In the genomic region with DNA sequence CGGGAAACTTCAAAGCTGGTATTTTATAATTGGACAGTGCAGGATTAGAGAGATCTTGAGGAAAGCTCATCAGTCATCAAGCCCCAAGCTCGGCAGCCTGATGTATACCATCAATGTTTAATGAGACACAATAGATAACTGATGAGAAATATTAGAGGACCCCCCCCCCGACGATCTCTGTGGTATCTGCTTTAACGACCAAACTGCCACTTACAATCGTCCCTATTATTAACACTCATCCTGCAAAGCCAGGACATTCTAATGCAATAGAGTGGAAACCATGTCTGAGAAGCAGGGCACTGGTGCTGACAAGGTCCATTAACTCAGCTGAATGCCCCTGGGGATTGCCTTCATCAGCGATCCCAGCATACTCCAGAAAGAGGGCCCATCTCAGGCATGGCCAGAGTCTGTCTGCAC, we compare ENCODE assay signal across 16 mouse cellular contexts.
DNase-seq lines count a peak whose midpoint lies in the region; ATAC-seq lines count a peak whose summit lies in the region.
"Had no signal": no experiment of that assay in that cellular context is flagged by ENCODE, and none has a peak within 500 bp of the region (broad histone marks: within the 10 kb centered on the region; RNA-seq: fewer than 3 reads in every experiment).

No protein-coding gene starts in this region.

- ATAC-seq in hindbrain, embryonic 11.5 days (ENCODE audit: low FRiP score), result peak; percentile 71
- ATAC-seq in hindbrain, embryonic 14.5 days (ENCODE audit: low FRiP score), result no peak
- peak; percentile 60; the same call in 1 of the 2 replicates for ATAC-seq in midbrain, embryonic 15.5 days (replicated peaks)
- ATAC-seq: intestine, embryonic 16.5 days had no signal

- no peak overlapping the region for H3K9ac ChIP-seq in hindbrain, embryonic 11.5 days (ENCODE audit: low read depth, low read length)
- H3K9ac ChIP-seq in hindbrain, embryonic 14.5 days, result no peak overlapping the region
- no peak overlapping the region for H3K9ac ChIP-seq in midbrain, embryonic 15.5 days
- H3K9ac ChIP-seq: lung, embryonic 14.5 days had no signal

- H3K4me3 ChIP-seq in hindbrain, embryonic 11.5 days (ENCODE audit: low read depth, low read length), result no peak overlapping the region
- no peak overlapping the region for H3K4me3 ChIP-seq in hindbrain, embryonic 14.5 days (replicated peaks; ENCODE audit: low read length)
- no peak overlapping the region for H3K4me3 ChIP-seq in midbrain, embryonic 15.5 days
- H3K4me3 ChIP-seq: layer of hippocampus, adult 2 months; left cerebral cortex, adult 2 months had no signal

- no peaks in the 10 kb centered on the region for H3K9me3 ChIP-seq in hindbrain, embryonic 11.5 days (ENCODE audit: control insufficient read depth, low read length)
- H3K9me3 ChIP-seq in hindbrain, embryonic 14.5 days (ENCODE audit: control insufficient read depth, low read length), result no peaks in the 10 kb centered on the region
- H3K9me3 ChIP-seq in midbrain, embryonic 15.5 days, result no peaks in the 10 kb centered on the region

- peak; percentile 8 for DNase-seq in hindbrain, embryonic 11.5 days (ENCODE audit: low spot score)
- DNase-seq in hindbrain, embryonic 14.5 days (ENCODE audit: low spot score), result no peak
- DNase-seq in Muller cell, postnatal 12 days (ENCODE audit: inconsistent ontology term), result peak; percentile 97
- peak; percentile 12 for DNase-seq in embryo, embryonic 11 days
- no peak for DNase-seq in ovary, postnatal 36 days (ENCODE audit: low spot score)
- DNase-seq in MN1 (ENCODE audit: low spot score), result no peak
- DNase-seq: adrenal gland, postnatal 36 days; gastrocnemius, postnatal 10 days; heart, postnatal 14 days; lung, embryonic 14.5 days; right cerebral cortex, postnatal 14 days had no signal

- H3K27ac ChIP-seq in hindbrain, embryonic 11.5 days (ENCODE audit: low read depth, low read length), result no peak overlapping the region
- no peak overlapping the region for H3K27ac ChIP-seq in hindbrain, embryonic 14.5 days
- H3K27ac ChIP-seq in midbrain, embryonic 15.5 days, result no peak overlapping the region
- H3K27ac ChIP-seq: layer of hippocampus, adult 2 months; left cerebral cortex, adult 2 months had no signal

- 59% methylated on average over 7 of the region's 7 CpGs for WGBS in hindbrain, embryonic 11.5 days
- WGBS in hindbrain, embryonic 14.5 days, result 34% methylated on average over 7 of the region's 7 CpGs
- WGBS in midbrain, embryonic 15.5 days, result 37% methylated on average over 7 of the region's 7 CpGs

- no peaks in the 10 kb centered on the region for H3K36me3 ChIP-seq in hindbrain, embryonic 11.5 days (ENCODE audit: control insufficient read depth, insufficient read depth, low read length)
- no peaks in the 10 kb centered on the region for H3K36me3 ChIP-seq in hindbrain, embryonic 14.5 days (replicated peaks; ENCODE audit: control insufficient read depth, insufficient read depth)
- H3K36me3 ChIP-seq in midbrain, embryonic 15.5 days (replicated peaks), result no peaks in the 10 kb centered on the region
- H3K36me3 ChIP-seq: G1E had no signal

- no peak overlapping the region for H3K4me2 ChIP-seq in hindbrain, embryonic 11.5 days (replicated peaks; ENCODE audit: low read depth, low read length)
- no peak overlapping the region for H3K4me2 ChIP-seq in hindbrain, embryonic 14.5 days (replicated peaks)
- no peak overlapping the region for H3K4me2 ChIP-seq in midbrain, embryonic 15.5 days
- H3K4me2 ChIP-seq: lung, embryonic 14.5 days had no signal

- no peaks in the 10 kb centered on the region for H3K27me3 ChIP-seq in hindbrain, embryonic 11.5 days (ENCODE audit: control insufficient read depth, insufficient read depth, low read length)
- no peaks in the 10 kb centered on the region for H3K27me3 ChIP-seq in hindbrain, embryonic 14.5 days (ENCODE audit: control insufficient read depth, insufficient read depth, low read length)
- H3K27me3 ChIP-seq in midbrain, embryonic 15.5 days (replicated peaks), result no peaks in the 10 kb centered on the region

- H3K4me1 ChIP-seq in hindbrain, embryonic 11.5 days (replicated peaks; ENCODE audit: control insufficient read depth, insufficient read depth, low read length), result no peaks in the 10 kb centered on the region
- H3K4me1 ChIP-seq in hindbrain, embryonic 14.5 days (replicated peaks; ENCODE audit: control insufficient read depth, insufficient read depth, low read length), result no peaks in the 10 kb centered on the region
- H3K4me1 ChIP-seq in midbrain, embryonic 15.5 days, result no peaks in the 10 kb centered on the region

Comparison
In these comparisons a context has a peak if more than half of its experiments do, and no peak if none do; other contexts are left out.
1. DNase-seq: peak in hindbrain, embryonic 11.5 days (single experiment), Muller cell, postnatal 12 days (single experiment) and embryo, embryonic 11 days (single experiment); none in hindbrain, embryonic 14.5 days (single experiment), ovary, postnatal 36 days (single experiment) and MN1 (single experiment).